Mouse (Mus musculus) kidney, embryonic 16.5 days (tissue): ENCODE data around the gene Vmn1r127. TPM values are rescaled to one million over a fixed set of nuclear protein-coding genes. Genes with fewer than 3 reads are reported as not detected.
"Not testable (repeated sequence)": the region's sequence is repeated elsewhere in the genome, so short reads cannot be mapped to it uniquely, and the experiment has no call there.

Source experiments
- ATAC-seq: fragments of 200-750 bp; cut with Nextera tagmentation; 2 replicates; pipeline ENCODE4 v1.8.0; 2017; ENCODE audit warnings: moderate TSS enrichment; ENCODE audit not compliant: low FRiP score, low TSS enrichment
- H3K27ac ChIP-seq: fragments of 300-500 bp; sonication (generic); 2 replicates; pipeline ENCODE4 v1.5.1; 2014; ENCODE audit warnings: low read length
- H3K27me3 ChIP-seq: fragments of 300-500 bp; sonication (generic); 2 replicates; pipeline ENCODE4 v1.6.1; 2014; ENCODE audit warnings: low read length, control low read depth, mixed read lengths; ENCODE audit not compliant: insufficient read depth
- H3K36me3 ChIP-seq: fragments of 300-500 bp; sonication (generic); 2 replicates; pipeline ENCODE4 v1.6.1; 2014; ENCODE audit warnings: low read length, control low read depth, mixed read lengths; ENCODE audit not compliant: insufficient read depth
- H3K4me1 ChIP-seq: fragments of 300-500 bp; sonication (generic); 2 replicates; pipeline ENCODE4 v1.6.1; 2014; ENCODE audit warnings: low read length, control low read depth, mixed read lengths; ENCODE audit not compliant: insufficient read depth
- H3K4me2 ChIP-seq: fragments of 300-500 bp; sonication (generic); replicated peaks from 2 replicates; pipeline ENCODE4 v1.6.1; 2014; ENCODE audit warnings: low read depth, low read length
- H3K4me3 ChIP-seq: fragments of 300-500 bp; sonication (generic); 2 replicates; pipeline ENCODE4 v1.5.1; 2014; ENCODE audit warnings: mild to moderate bottlenecking, low read length
- H3K9ac ChIP-seq: fragments of 300-500 bp; sonication (generic); replicated peaks from 2 replicates; pipeline ENCODE4 v1.6.1; 2014; ENCODE audit warnings: low read length
- H3K9me3 ChIP-seq: fragments of 300-500 bp; sonication (generic); 2 replicates; pipeline ENCODE4 v1.6.1; 2016; ENCODE audit warnings: low read length, control low read depth
- WGBS: fragments of 180-500 bp; shearing (Covaris S2); extraction: QIAGEN DNeasy Blood & Tissue Kit; methylation state at CpG from one replicate; pipeline ENCODE4 v1.1.7; 2014; 5-methylcytosine and 5-hydroxymethylcytosine counted together
- polyA plus RNA-seq: library from polyadenylated mRNA; unstranded; fragments of >200 nt; fragmentation: Nextera tagmentation; extraction: Ambion mirVana; gene quantifications from 2 replicates; pipeline ENCODE4 v1.2.1, GENCODE M21; 2015

Gene Vmn1r127
- polyA plus RNA-seq: not detected in 2 replicates

GRCm38 (mm10) chr7:21319761-21320160, at the start of gene Vmn1r127:
Gene Vmn1r127 (minus strand): TSS chr7:21319861.
- H3K27me3 ChIP-seq, H3K27ac ChIP-seq, H3K9ac ChIP-seq, H3K4me3 ChIP-seq, ATAC-seq, H3K9me3 ChIP-seq, H3K4me1 ChIP-seq, H3K36me3 ChIP-seq, H3K4me2 ChIP-seq: not testable (repeated sequence)
- no CpG with 5 or more reads among the region's 3 CpGs for WGBS

- no CpG with 5 or more reads among the region's 1 CpGs for WGBS
- not testable (repeated sequence) for H3K27me3 ChIP-seq, H3K9ac ChIP-seq, ATAC-seq, H3K4me1 ChIP-seq, H3K27ac ChIP-seq, H3K9me3 ChIP-seq, H3K4me2 ChIP-seq, H3K4me3 ChIP-seq, H3K36me3 ChIP-seq
Observed at GRCm38 (mm10) chr7:21361191-21361590, 41.5 kb upstream of the Vmn1r127 start, which contains the start of gene Vmn1r129. Gene Vmn1r129 (minus strand): TSS chr7:21361291.

- H3K27me3 ChIP-seq, H3K9ac ChIP-seq: not testable (repeated sequence)
- WGBS: 71% methylated on average over 1 of the region's 1 CpGs
Observed at GRCm38 (mm10) chr7:21349073-21349472, 29.4 kb upstream of the Vmn1r127 start, which contains the start of gene Vmn1r128. Gene Vmn1r128 (plus strand): TSS chr7:21349373.

GRCm38 (mm10) chr7:21301367-21301766, 18.3 kb downstream of the Vmn1r127 start, which contains the start of gene Vmn1r126:
Gene Vmn1r126 (minus strand): TSS chr7:21301467.
- WGBS: no CpG with 5 or more reads among the region's 5 CpGs
- not testable (repeated sequence) for H3K36me3 ChIP-seq, H3K9me3 ChIP-seq, ATAC-seq, H3K9ac ChIP-seq, H3K27me3 ChIP-seq, H3K27ac ChIP-seq, H3K4me1 ChIP-seq, H3K4me2 ChIP-seq, H3K4me3 ChIP-seq

More at GRCm38 (mm10) chr7:21349073-21349472, 29.4 kb upstream of the Vmn1r127 start, which contains the start of gene Vmn1r128:
- not testable (repeated sequence) for H3K36me3 ChIP-seq, H3K4me3 ChIP-seq, H3K4me2 ChIP-seq, H3K9me3 ChIP-seq, H3K27ac ChIP-seq, ATAC-seq, H3K4me1 ChIP-seq

- H3K4me1 ChIP-seq, H3K4me3 ChIP-seq, H3K27ac ChIP-seq, H3K9me3 ChIP-seq, H3K27me3 ChIP-seq, H3K36me3 ChIP-seq, ATAC-seq, H3K4me2 ChIP-seq, H3K9ac ChIP-seq: not testable (repeated sequence)
- WGBS: 66% methylated on average over 3 of the region's 3 CpGs
Observed at GRCm38 (mm10) chr7:21271879-21272278, 47.8 kb downstream of the Vmn1r127 start, which contains the start of gene Vmn1r125. Gene Vmn1r125 (plus strand): TSS chr7:21272179.

Other genes with a start within 250 kb of the Vmn1r127 start
- gene Vmn1r121, start 221.3 kb downstream of the Vmn1r127 start, polyA plus RNA-seq: not detected in 2 replicates
- gene Vmn1r122, start 185.7 kb downstream of the Vmn1r127 start, polyA plus RNA-seq: not detected in 2 replicates
- gene Vmn1r123, start 157.7 kb downstream of the Vmn1r127 start, polyA plus RNA-seq: not detected in 2 replicates
- not detected in 2 replicates for gene Gm5157, start 129.4 kb downstream of the Vmn1r127 start, polyA plus RNA-seq
- gene Vmn1r124, start 59.2 kb downstream of the Vmn1r127 start, polyA plus RNA-seq: not detected in 2 replicates
- not detected in 2 replicates for gene Vmn1r125, start 47.7 kb downstream of the Vmn1r127 start, polyA plus RNA-seq
- gene Vmn1r126, start 18.4 kb downstream of the Vmn1r127 start, polyA plus RNA-seq: not detected in 2 replicates
- gene Vmn1r128, start 29.5 kb upstream of the Vmn1r127 start, polyA plus RNA-seq: not detected in 2 replicates
- gene Vmn1r129, start 41.4 kb upstream of the Vmn1r127 start, polyA plus RNA-seq: not detected in 2 replicates
- gene Gm6882, start 112.9 kb upstream of the Vmn1r127 start, polyA plus RNA-seq: not detected in 2 replicates
- not detected in 2 replicates for gene Vmn1r130, start 191.9 kb upstream of the Vmn1r127 start, polyA plus RNA-seq
- not detected in 2 replicates for gene Vmn1r131, start 226.2 kb upstream of the Vmn1r127 start, polyA plus RNA-seq